Mouse (Mus musculus) left cerebral cortex, adult 18-20 months (tissue): Measurements from ENCODE around the gene Zfp346. TPM values are rescaled to one million over a fixed set of nuclear protein-coding genes. Genes with fewer than 3 reads are reported as not detected.
A peak's percentile ranks its signal among the peaks of the same experiment; 100 is the strongest.
"Not testable (repeated sequence)": the region's sequence is repeated elsewhere in the genome, so short reads cannot be mapped to it uniquely, and the experiment has no call there.

Source experiments
- DNase-seq, 2 experiments: peaks; one replicate each; pipeline ENCODE4 v3.0.0; 2021 to 2022; ENCODE audit warnings: low spot score in 2 of 2, mixed read lengths in 1 of 2
- long read RNA-seq, 2 experiments: library from polyadenylated mRNA; stranded (forward); transcript quantifications; one replicate each; pipeline ENCODE4 v2.0.0; 2021
- total RNA-seq, 2 experiments: library from RNA; stranded (reverse); gene quantifications; 2 replicates each; pipeline ENCODE4 v1.2.3; 2021

Zfp346 gene
- total RNA-seq, result 10 to 100 TPM; 38.3 to 39.7 TPM
- long read RNA-seq, experiment 1, transcript Zfp346-201 (7 exons, 3,333 nt), result major isoform, 11 of 31 reads
- long read RNA-seq, experiment 1, partial matches to known transcripts, result 1 of 31 reads
- long read RNA-seq, experiment 1, other reads (novel, unspliced or antisense), result 18 of 31 reads
- long read RNA-seq, experiment 2, transcript Zfp346-201 (7 exons, 3,333 nt), result major isoform, 11 of 19 reads
- long read RNA-seq, experiment 2, partial matches to known transcripts, result 0 of 19 reads
- long read RNA-seq, experiment 2, other reads (novel, unspliced or antisense), result 7 of 19 reads

DNA sequence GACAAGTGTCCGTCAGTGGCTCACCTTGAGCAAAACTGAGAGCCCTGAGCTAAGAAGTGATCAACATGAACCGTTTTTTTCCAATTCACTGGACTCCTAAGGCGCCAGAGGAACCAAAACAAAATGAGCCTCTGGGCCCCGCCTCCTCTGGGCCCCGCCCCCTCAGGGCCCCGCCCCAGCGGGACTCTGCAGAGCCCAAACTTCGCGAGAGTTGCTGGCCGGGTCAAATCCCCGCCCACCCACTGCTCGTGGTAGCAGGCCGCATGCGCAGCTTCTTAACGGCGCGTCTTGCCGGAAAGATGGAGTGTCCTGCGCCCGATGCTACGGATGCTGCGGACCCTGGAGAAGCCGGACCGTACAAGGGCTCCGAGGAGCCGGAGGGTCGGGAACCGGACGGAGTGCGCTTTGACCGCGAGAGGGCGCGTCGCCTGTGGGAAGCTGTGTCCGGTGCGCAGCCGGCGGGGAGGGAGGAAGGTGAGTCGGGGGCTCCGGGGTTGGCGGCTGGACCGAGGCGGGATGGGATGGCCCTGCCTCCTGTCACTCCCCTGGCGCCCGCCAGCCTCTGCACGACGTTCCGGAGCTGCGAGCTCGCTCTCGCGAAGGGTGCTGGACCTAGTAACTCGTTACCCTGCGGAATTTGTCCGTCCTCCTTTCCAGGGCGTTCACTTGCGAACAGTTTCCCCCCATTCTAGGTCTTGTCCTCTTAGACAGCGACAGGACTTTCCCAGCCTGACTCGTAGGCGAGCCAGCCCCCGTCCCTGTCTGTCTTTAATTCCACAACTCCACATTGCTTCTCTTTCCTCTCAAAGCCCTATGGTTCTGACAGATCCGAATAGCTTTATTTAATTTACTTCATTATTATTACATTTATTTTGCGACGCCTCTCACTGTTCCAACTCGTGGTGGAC lies at the start of gene Zfp346:
Gene Zfp346, plus strand, starts transcription at position 267 of the 908 bp plus-strand sequence.
- peak; percentile 95 to 96 for DNase-seq

DNA sequence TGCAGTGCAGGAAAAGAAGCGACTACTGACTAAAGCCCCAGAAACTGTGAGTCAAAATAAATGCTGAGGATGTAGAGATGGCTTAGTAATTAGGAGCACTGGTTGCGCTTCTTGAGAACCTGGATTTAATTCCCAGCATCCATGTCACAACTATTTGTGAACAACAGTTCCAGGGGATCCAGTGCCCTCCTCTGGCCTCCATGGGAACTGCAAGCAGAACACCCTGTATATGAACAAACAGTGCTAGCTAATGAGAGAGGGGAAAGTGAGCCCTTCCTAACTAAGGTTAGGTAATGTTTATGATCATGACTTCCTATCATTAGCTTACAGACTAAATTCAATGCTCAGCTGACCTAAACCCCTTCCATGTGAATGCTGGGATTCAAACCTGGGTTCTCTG lies 47.1 kb upstream of the Zfp346 start:
- peak in 1 of 2 experiments; percentile 13 for DNase-seq

DNA sequence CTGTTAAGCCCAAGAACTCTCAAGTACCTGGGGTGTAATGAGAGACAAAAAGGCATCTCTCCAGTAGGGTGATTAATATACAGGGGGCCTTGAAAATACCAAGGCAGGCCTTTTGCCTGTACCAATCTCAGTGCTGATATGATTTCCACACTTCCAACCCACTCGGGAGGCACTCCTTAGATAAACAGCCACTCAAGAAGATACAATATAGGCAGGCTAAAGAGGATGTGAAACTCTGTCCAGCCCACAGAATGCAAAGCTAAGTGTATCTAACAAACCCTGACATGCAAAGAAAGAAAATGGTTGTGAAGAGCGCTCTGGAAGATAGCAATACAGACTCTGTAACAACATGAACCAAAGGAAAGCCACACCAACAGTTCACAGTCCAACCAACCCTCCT lies 41.8 kb upstream of the Zfp346 start:
- DNase-seq, result no peak

DNA sequence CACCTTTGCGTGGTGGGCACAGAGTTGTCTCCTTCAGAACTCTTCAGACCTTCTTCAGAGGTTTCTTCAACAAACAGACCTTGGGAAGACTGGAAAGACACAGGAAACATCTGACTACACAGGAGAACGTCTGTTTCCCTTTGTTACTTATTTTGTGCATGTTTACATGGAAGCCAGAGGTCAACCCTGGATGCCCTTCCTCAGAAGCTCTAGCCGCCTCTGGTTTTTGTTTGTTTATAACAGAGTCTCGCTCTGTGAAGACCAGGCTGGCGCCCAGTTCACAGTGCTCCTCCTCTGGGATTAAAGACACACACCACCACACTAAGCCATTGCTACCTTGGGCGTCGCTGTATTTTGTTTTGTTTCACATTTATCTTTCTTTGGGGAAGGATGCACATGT lies 35.4 kb upstream of the Zfp346 start:
- no peak for DNase-seq

DNA sequence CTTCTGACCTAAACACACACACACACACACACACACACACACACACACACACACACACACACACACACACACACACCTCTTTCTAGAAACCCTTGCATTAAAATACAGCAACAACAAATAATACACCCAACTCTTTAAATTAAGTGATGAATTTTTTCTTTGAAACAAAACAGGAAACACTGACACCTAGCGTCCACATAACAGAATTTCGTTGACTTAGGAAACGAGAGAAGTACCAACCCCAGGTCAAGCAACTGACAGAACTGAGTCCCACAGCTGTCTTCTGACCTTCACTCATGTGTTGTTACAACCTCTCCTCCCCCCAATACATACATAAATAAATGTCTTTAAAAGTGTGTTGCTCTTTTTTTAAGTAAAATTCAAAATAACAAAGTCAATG lies 33.8 kb upstream of the Zfp346 start:
- no peak for DNase-seq

DNA sequence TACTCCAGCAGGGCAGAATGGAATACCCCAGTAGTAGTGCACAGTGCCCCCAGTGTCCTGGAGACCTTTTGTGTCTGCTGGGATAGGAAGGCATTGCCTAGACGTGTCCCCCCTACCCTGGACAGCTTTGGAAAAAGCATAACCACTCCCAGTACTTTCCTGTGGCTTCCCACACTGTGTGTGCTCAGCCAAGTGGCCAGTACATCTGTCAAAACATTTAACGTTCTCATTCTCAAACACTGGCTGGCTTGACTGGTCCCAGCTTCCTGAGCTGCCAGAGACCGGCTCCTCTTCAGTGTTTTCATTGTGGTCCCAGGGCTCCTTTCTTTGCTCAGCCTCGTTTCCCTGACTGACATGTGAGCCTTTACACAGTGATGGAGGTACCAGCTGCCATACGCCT lies 29.5 kb upstream of the Zfp346 start:
- DNase-seq, result no peak

DNA sequence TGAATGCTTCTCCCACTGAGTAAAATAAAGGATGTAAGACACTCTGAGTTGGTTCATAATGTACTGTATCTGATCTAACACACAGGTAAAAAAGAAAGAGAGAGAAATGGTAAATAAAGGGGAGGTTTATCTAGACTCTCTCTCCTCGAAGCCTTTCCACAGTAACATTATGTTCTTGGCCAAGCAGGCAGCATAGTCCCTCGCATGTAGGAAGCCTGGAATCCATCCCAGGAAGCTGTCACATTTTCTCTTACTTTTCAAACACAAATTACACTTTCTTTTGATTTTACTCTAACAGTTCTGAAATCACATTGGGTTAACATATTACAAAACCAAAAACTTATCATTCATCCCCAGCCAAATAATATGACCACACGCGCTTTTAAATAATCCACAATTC lies 12.5 kb upstream of the Zfp346 start:
- DNase-seq, result peak; percentile 26 to 34

DNA sequence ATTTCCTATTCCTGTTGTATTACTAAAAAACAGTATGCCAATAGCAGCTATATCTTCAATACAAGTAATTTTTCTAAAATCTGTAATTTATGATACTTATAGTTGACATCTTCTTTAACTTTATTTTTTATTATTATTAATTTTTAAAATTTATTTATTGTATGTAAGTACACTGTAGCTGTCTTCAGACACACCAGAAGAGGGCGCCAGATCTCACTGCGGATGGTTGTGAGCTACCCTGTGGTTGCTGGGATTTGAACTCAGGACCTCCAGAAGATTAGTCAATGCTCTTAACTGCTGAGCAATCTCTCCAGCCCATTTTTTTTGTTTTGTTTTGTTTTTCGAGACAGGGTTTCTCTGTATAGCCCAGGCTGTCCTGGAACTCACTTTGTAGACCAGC lies 7.3 kb upstream of the Zfp346 start:
- DNase-seq, result not testable (repeated sequence)

DNA sequence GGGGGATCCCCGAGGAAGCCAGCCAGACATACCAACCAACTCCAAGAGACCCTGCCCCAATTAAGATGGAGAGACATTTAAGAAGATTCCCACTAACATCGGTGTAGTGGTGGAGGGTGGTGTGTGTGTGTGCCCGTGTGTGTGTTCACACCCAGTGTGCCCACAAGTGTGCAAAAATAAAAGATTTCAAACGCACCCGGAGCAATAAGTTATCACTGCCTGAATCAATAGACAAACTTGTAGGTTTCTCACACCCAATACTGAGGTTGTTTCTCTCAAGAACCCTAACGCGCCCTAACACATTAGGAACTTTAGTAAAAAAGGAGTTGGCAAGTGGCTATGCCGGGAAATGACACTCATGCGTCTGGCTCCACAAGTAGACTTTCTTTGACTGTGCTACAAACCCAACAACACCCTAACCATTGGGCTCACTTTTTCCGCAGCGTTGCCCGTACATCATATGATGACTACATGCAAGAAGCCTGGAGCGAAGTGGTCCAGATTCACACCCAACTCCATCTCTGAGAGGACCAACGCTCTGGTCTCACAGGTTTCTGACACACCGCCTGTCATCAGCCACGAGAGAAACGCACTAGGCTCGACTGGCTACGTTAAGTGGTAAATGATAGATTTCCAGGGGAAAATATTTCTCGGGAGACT lies 5.9 kb upstream of the Zfp346 start:
- peak in 1 of 2 experiments; percentile 8 for DNase-seq

DNA sequence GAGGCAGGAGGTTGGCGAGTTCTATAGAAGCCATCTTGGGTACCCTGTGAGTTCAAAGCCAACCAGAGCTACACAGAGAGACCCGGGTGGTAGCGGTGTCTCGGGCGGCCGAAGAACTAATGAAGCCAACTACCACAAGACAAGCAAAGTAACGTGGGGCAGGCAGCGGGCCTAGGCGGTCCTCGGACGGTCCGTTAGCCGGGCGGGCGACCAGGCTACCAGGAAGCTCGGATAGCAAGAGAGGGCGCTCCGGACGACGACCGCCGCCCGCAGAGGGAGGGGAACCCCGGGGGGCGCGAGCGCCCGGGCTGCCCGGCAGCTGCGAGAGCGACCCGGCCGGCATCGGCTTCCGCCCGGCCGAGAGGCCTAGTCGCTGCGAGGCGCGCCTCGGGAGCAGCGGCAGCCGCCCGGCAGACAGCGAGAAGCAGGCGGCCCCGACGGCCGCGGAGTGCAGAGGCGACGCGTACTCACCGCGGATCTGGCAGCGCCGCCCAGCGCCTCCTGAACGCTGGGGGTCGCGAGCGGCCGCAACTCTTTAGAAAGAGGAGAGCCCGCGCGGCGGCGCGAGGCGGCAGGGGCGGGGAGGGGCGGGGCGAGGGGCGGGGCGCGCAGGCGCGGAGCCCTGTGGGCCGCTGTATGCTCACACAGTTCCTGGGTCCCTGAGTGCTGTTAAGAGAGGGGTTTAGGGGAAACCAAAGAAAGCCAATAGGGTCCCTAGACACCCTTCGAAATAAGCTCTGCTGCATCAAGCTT lies 5.2 kb upstream of the Zfp346 start, which contains the start of gene Uimc1:
Gene Uimc1, minus strand, starts transcription at position 575 of the 753 bp plus-strand sequence.
- peak; percentile 70 to 81 for DNase-seq

DNA sequence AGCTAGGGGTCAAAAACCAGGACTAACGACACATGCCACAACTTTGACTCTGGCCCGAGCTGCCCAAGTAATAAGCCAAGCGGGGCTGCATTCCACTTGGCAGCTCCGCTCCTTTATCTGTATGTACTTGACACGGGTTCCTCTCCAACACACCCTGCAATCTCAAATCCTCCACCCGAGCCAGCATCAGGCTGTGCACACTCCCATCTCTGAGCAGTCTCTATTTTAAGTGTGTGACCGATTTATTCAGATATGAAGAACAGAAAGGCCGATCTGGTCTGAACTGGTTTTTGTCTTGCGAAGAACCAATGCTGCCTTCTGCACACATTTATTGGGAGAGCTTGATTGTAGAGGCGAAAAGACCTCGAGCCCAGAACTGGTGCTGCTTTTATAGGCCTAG lies 3.5 kb upstream of the Zfp346 start:
- DNase-seq, result no peak

DNA sequence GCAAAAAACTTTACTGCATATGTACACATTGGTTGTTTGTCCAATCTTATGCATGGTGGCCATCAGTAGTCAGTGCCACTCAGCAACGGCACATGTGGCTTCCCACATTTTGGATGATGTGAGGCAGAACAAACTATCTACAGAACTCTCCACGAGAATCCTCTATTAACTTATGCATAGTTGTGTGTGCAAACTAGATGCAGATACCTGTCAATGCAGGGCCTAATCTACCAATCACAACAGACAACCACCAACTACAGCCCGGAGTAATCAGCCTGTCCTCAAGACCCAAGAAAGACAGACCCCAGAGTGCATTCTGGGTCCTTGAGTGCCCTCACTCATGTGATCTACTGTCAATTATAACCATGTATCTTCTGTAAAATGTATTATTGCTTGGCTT lies 2.7 kb upstream of the Zfp346 start:
- no peak for DNase-seq

DNA sequence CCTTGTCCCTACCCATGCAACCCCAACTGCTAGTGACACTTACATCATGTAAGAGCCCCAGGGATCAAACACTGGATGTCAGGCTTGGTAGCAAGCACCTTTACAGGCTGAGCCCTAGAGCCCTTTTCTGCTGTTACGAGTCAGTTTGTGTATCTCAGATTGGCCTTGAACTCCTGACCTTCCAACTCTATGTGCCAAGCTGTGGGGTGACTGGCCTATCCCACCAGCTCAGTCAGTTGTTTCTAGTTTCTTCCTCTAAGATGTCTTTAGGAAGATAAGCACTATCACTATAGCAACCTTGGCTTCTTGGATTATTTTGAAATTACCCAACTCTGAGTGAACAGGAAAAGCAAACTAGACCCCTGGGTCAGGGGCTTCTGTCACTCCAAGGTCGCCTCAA lies 1.8 kb upstream of the Zfp346 start:
- no peak for DNase-seq

DNA sequence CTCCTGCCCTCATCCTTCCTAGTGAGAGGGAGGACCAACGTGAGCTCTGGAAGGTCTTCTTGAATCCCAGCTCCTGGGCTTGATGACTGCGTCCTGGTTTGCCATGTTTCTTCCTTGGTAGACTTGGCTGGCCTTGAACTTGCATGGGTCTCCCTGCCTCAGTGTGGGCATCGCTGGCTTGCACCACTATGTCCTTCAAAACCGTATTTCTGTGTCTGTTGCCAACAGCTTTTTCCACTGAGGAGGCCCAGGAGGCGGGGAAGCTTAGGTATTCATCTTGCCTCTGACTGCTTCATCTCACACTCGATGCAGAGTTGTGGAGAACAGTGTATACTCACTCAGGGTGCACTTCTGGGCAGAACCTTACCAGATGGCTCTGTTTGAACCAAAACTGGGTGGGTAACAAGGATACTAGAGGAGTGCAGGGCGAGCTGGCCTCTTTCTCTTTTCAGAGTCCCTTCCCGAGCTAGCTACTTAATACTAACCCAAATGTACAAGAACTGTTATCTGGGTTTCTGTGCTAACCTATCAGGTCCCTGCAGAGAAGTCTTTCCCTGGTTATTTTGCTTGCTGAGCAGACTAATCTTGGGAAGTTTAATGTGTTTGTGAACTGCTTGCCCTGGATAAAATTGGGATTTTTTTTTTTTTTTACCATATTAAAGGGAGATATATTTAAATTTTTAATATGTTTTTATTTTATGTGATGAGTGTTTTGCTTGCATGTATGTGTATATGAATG lies 1.0 kb downstream of the Zfp346 start:
- DNase-seq, result peak in 1 of 2 experiments; percentile 9

DNA sequence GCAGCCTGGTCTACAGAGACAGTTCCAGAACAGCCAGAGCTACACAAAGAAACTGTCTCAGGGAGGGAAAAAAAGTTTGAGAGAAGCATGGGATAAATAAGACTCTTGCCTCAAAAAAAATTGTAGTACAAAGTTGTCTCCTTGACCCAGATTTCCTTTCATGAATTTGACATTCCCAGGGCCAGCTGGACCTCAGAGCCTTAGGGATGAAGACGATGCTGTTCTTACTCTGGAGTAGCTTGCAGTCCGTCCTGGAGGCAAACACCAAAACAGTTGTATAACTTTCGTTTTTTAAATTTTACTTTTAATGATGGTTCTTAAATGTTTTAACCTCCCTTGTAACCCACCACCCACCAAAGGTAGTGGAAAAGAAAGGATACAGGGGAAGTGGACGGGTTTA lies 2.0 kb downstream of the Zfp346 start:
- no peak for DNase-seq

DNA sequence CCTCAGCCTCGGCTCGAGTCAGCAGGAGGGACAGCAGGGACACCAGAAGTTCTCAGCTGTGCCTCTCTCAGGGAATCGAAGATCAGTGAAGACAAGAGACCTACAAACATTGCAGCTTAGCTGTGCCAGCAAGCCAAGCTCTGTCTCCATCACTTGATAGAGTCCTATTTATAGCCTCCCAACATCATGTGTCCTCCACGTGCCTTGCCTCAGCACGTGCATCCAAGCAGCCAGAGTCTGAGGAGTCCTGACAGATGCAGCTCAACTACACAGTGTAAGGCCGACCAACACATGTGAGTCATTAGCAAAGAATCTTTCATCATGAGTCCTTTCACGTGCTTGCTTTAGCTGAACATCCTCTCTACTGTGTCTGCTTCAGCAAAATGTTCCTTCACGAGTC lies 2.6 kb downstream of the Zfp346 start:
- DNase-seq, result peak; percentile 8 to 21

DNA sequence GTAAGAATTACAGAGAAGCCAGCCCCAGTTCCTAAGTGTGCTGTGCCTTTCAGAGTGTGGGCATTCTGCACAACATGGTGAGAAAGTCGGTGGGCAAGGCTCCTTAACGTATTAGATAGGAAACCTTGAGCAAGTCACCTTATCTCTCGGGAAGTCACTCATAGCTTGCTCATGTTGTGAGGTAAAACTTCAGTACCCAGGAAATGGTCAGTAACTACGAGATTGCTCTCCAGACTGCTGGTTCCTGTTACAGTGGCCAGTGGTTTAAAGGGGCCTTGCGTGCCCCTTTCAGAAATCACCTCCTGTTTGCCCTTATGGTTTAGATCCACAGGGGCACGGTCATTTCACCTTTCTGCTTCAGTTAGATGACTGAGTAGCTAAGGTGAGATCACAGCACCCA lies 9.3 kb downstream of the Zfp346 start:
- DNase-seq, result no peak

DNA sequence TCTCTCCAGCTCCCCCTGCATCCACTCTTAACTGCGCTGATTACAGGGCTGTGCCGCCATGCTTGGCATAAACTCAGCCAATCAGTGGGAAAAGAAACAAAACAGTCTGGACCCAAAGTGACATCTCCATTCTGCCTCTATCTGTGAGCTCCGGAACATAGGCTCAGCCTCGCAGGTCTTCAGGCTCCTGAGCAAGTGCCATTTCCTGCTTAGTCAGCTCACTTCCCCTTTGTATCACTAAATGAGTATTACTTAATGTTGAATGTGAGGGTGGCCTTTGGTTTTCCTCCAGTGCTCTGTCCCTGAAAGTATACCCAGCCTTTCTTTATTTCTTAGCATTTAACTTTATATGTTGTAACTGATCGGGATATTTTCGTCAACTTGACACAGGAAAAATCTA lies 19.8 kb downstream of the Zfp346 start:
- no peak for DNase-seq

DNA sequence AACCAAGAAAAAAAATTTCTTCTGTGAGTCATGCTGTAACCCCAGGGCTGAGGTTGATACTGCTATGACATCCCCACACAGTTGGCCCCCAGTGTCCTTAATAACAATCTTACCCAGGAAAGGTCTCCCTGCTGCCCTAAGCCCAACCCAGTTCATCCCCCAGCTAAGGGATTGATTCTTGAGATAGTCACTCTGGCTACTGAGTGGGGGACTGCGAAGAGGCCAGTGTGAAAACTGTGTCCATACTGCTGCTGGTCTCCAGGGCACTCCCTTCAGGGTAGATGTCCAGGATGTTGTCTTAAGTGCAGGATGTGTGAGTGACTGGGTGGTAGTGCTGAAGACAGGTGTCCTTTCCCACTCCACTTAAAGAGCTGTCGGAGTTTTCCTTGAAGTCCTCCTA lies 28.3 kb downstream of the Zfp346 start, which contains the start of gene Gm17617:
Gene Gm17617, minus strand, starts transcription at position 101 of the 400 bp plus-strand sequence.
- no peak for DNase-seq

DNA sequence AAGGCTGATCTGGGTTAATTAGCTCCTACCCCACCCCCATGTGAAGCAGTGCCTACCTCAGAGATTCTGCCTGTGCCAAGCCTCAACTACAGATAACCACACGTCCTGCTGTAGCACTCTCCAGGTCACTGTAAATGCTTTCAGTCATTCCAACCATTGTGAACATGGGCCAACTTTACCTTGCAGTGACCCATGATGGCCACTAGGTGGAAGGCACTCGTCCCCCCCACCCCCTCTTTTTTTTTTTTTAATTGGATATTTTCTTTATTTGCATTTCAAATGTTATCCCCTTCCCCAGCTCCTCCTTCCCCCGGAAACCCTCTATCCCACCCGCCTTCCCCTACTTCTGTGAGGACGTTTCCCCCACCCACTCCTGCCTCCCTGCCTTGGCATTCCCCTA lies 30.3 kb downstream of the Zfp346 start:
- DNase-seq, result no peak
